8 mouse cellular contexts compared by ENCODE assay signal in the genomic region with DNA sequence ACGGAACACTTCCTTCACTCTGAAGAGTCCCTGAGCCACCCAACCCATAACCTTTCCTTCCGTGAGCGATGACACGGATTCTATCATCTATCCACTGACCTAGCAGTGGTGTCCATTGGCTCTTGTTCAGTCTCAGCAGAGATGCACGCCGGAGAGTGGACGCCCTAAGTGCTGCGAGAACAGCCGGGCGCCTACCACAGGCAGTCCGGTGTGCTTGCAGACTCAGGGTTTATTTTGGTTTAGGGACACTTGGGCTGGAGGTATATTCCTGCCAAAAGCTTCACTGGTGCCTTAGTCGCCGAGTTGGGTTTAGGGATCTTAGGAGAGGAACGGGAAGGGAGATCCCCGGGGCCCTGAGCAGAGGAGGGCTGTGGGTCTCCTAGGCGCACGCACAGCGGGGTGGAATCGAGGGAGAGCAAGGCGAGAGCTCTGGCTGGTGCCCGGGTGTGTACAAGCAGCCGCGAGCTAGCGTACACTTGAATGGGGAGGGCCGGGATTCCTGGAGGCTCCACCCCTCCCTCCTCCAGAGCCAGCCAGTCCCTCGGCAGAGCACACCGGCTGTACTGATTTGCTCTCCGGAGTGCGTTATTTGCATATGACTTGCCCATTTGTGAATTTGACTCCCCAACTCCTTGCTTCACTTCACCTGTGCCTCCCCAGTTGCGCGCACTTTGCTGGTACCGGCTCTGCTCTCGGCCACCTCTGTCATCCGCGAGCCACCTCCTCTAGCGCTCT.
DNase-seq lines count a peak whose midpoint lies in the region; ATAC-seq and TF ChIP-seq lines count a peak whose summit lies in the region.

No protein-coding gene starts in this region.

- H3K9me3 ChIP-seq in forebrain, embryonic 16.5 days (ENCODE audit: control insufficient read depth, low read length) = no peaks in the 10 kb centered on the region
- no peaks in the 10 kb centered on the region for H3K9me3 ChIP-seq in liver, embryonic 14.5 days (ENCODE audit: control insufficient read depth, low read length)
- no peaks in the 10 kb centered on the region for H3K9me3 ChIP-seq in neural tube, embryonic 11.5 days (ENCODE audit: control insufficient read depth, low read length)

- no peak for TF ChIP-seq EP300 in liver, embryonic 14.5 days (IDR thresholded peaks at IDR 0.05; ENCODE audit: low read depth)

- H3K36me3 ChIP-seq in forebrain, embryonic 16.5 days (ENCODE audit: control insufficient read depth, insufficient read depth) = no peaks in the 10 kb centered on the region
- no peaks in the 10 kb centered on the region for H3K36me3 ChIP-seq in liver, embryonic 14.5 days (replicated peaks; ENCODE audit: control insufficient read depth, insufficient read depth, low read depth)
- H3K36me3 ChIP-seq in neural tube, embryonic 11.5 days (ENCODE audit: control insufficient read depth, insufficient read depth, low read length) = no peaks in the 10 kb centered on the region

- peaks cover 24% of the 10 kb centered on the region for H3K4me1 ChIP-seq in forebrain, embryonic 16.5 days (replicated peaks; ENCODE audit: control insufficient read depth, insufficient read depth, low read length)
- H3K4me1 ChIP-seq in liver, embryonic 14.5 days (replicated peaks; ENCODE audit: control insufficient read depth in 2 of 2, insufficient read depth in 2 of 2, low read length in 1 of 2) = no peaks in the 10 kb centered on the region
- no peaks in the 10 kb centered on the region; the same call in 1 of the 2 replicates for H3K4me1 ChIP-seq in neural tube, embryonic 11.5 days (ENCODE audit: control insufficient read depth, insufficient read depth, low read length)

- TF ChIP-seq CTCF in liver, embryonic 14.5 days (IDR thresholded peaks at IDR 0.05; ENCODE audit: low read depth) = no peak

- WGBS in forebrain, embryonic 16.5 days = under 1% methylated on average over 36 of the region's 36 CpGs
- WGBS in liver, embryonic 14.5 days (ENCODE audit: insufficient replicate concordance) = under 1% methylated on average over 34 of the region's 36 CpGs
- under 1% methylated on average over 36 of the region's 36 CpGs for WGBS in neural tube, embryonic 11.5 days

- H3K27ac ChIP-seq in forebrain, embryonic 16.5 days (ENCODE audit: low read length) = no peak overlapping the region
- no peak overlapping the region for H3K27ac ChIP-seq in liver, embryonic 14.5 days
- H3K27ac ChIP-seq in neural tube, embryonic 11.5 days (ENCODE audit: low read depth, low read length) = no peak overlapping the region

- peak; percentile 20 for DNase-seq in urinary bladder, adult 2 months (ENCODE audit: low spot score)
- DNase-seq in urinary bladder, postnatal 10 days (ENCODE audit: low spot score) = no peak
- DNase-seq in heart, postnatal 36 days = peak; percentile 18 to 28
- DNase-seq in layer of hippocampus, adult 11-12 months (ENCODE audit: low spot score) = peak; percentile 73
- peak in 2 of 3 experiments; percentile 0 to 12 for DNase-seq in liver, embryonic 14.5 days (ENCODE audit: low read depth in 3 of 3, low spot score in 3 of 3)
- DNase-seq in neural tube, embryonic 11.5 days (ENCODE audit: low spot score) = peak; percentile 84
- peak; percentile 10 for DNase-seq in thymus, postnatal 0 days (ENCODE audit: low spot score)

- intact Hi-C loops in heart, postnatal 36 days (cut with DNase I) = no loop called here

- peaks cover 19% of the 10 kb centered on the region for H3K27me3 ChIP-seq in forebrain, embryonic 16.5 days (replicated peaks; ENCODE audit: control insufficient read depth, insufficient read depth, low read length)
- peaks cover 7% of the 10 kb centered on the region for H3K27me3 ChIP-seq in liver, embryonic 14.5 days (ENCODE audit: control insufficient read depth, insufficient read depth, low read length)
- peaks cover 3% of the 10 kb centered on the region; the same call in 1 of the 2 replicates for H3K27me3 ChIP-seq in neural tube, embryonic 11.5 days (ENCODE audit: control insufficient read depth, insufficient read depth, low read length)

- H3K9ac ChIP-seq in forebrain, embryonic 16.5 days (replicated peaks; ENCODE audit: low read depth, low read length) = peak overlapping the region; percentile 52
- H3K9ac ChIP-seq in liver, embryonic 14.5 days (replicated peaks) = no peak overlapping the region
- H3K9ac ChIP-seq in neural tube, embryonic 11.5 days (ENCODE audit: low read length) = peak overlapping the region; percentile 42

- ATAC-seq in forebrain, embryonic 16.5 days = peak; percentile 97
- peak; percentile 71 for ATAC-seq in liver, embryonic 14.5 days (ENCODE audit: insufficient read depth)
- ATAC-seq in neural tube, embryonic 11.5 days (ENCODE audit: insufficient read depth, low FRiP score, low TSS enrichment) = peak; percentile 97

- peak overlapping the region; percentile 83 for H3K4me2 ChIP-seq in forebrain, embryonic 16.5 days (ENCODE audit: low read length)
- peak overlapping the region; percentile 36 for H3K4me2 ChIP-seq in liver, embryonic 14.5 days (ENCODE audit: low read depth)
- peak overlapping the region; percentile 75 for H3K4me2 ChIP-seq in neural tube, embryonic 11.5 days (ENCODE audit: low read depth)

- H3K4me3 ChIP-seq in forebrain, embryonic 16.5 days (replicated peaks; ENCODE audit: low read length) = peak overlapping the region; percentile 47
- no peak overlapping the region for H3K4me3 ChIP-seq in liver, embryonic 14.5 days (ENCODE audit: insufficient read depth in 1 of 2, low read depth in 2 of 2, low read length in 2 of 2)
- peak overlapping the region; percentile 45 for H3K4me3 ChIP-seq in neural tube, embryonic 11.5 days (ENCODE audit: low read depth, low read length)

Comparison
In these comparisons a context has a peak if more than half of its experiments do, and no peak if none do; other contexts are left out.
1. H3K4me3 ChIP-seq: peak in forebrain, embryonic 16.5 days (single experiment) and neural tube, embryonic 11.5 days (single experiment); none in liver, embryonic 14.5 days (0 of 2).
2. Peak in every context shown above with its lines, with median percentiles within 50 percentile points of each other: ATAC-seq and H3K4me2 ChIP-seq.